Mouse (Mus musculus): ENCODE measurements around the gene Spats1.

DNA sequence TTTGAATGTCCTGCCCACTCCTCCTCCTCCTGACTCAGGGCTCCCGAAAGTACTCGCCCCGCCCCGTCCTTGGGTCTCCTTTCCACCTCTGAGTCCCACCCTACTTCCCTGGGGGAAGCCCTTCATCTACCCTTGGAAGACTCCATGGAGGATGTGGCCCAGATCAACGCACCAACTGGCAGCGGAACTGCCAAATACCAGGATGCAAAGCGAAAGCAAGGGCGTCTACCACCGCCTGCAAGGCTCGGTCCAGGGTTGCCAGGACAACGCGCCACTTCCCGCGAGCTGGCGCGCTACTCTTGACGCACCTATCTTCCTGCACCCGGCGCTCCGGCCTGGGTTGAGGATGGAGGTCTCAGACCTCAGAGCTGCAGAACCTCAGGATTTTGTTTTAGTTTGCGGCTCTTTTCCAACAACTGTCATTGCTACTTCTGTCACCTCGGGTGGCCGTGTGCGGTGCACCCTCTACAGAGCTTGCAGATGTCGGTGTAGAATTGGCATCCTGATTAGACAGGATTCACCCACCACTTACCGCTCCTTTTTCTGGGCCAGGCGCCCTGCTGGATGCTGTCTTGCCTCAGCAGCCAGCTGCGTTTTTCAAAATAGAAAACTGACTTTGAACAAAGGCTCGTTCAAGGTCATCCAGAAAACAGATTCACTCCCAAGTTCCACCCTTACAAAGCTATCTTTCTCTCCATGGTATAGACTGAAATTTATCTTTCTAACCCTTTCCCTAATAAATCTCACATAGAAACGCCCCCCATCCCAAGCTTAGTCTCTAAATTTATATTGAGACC is at the start of gene Spats1:
- TF ChIP-seq HCFC1 (IDR thresholded peaks at IDR 0.05; ENCODE audit: borderline replicate concordance, insufficient read depth, low read length) (0 out of 2 replicates have a peak, but pooled peaks have one; percentile 26), CHD2 (IDR thresholded peaks at IDR 0.05; ENCODE audit: low read depth, low read length) (no peak; the same call in 1 of the 2 replicates)
